Mouse (Mus musculus): ENCODE results near the gene Enox1.

- TF ChIP-seq POLR2A (IDR thresholded peaks at IDR 0.05; ENCODE audit: borderline replicate concordance, low read depth, low read length) (no peak), CTCF (IDR thresholded peaks at IDR 0.05; ENCODE audit: low read depth, low read length) (no peak)
These were observed 187.2 kb downstream of the Enox1 start for GRCm38 (mm10) chr14:77343662-77344340.
